Mouse (Mus musculus) lung, postnatal 25 days (tissue): ENCODE data around the gene Errfi1.

Source experiments
- DNase-seq: peaks from one replicate; pipeline ENCODE4 v3.0.0; 2022; ENCODE audit warnings: low spot score

Gene Errfi1

GRCm38 (mm10) chr4:150914290-150914733, 60.6 kb downstream of the Errfi1 start, which contains the start of the genes Park7 and Tnfrsf9:
Gene Park7, minus strand, starts transcription at chr4:150914437.
Gene Tnfrsf9, plus strand, starts transcription at chr4:150914562.
- peak; percentile 97 for DNase-seq

- DNase-seq, result no peak
These were observed 61.6 kb downstream of the Errfi1 start for GRCm38 (mm10) chr4:150915181-150915906.

GRCm38 (mm10) chr4:150917336-150918027, 63.8 kb downstream of the Errfi1 start:
- no peak for DNase-seq
